Mouse (Mus musculus) cerebellum, adult (tissue): ENCODE results near the gene Apol8.
"Not testable (repeated sequence)": the region's sequence is repeated elsewhere in the genome, so short reads cannot be mapped to it uniquely, and the experiment has no call there.

Source experiments
- ATAC-seq: cut with Nextera tagmentation; 2 replicates; pipeline ENCODE4 v1.9.2; 2017; ENCODE audit warnings: mild to moderate bottlenecking, moderate library complexity, mixed read lengths; ENCODE audit not compliant: insufficient number of reproducible peaks, low FRiP score, low TSS enrichment

Apol8 gene

DNA sequence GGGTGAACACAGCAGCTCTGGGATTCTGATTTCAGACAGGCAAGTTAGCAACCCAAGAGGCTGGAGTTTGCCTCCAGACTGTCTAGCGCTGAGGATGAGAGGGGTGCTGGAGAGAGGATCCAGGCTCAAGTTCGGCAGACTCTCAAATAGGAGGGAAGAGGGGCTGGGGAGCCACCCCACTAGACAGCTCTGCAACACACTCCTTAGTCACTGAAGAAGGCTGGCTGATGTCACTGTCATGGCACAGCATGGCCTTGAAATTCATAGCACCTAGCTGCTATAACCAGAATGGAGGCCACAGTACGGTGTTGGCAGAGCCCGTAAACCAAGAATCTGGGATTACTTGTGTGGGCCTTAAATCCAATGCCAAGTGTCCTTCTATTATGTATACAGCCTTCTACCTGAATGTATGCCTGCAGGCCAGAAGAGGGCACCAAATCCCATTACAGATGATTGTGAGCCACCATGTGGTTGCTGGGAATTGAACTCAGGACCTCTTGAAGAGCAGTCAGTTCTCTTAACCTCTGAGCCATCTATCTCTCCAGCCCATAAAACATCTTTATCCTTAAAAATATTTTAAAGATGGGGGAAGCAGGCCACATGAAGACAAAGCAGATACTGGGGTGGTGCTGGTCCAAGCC lies 903 bp upstream of the Apol8 start:
- ATAC-seq = no peak

DNA sequence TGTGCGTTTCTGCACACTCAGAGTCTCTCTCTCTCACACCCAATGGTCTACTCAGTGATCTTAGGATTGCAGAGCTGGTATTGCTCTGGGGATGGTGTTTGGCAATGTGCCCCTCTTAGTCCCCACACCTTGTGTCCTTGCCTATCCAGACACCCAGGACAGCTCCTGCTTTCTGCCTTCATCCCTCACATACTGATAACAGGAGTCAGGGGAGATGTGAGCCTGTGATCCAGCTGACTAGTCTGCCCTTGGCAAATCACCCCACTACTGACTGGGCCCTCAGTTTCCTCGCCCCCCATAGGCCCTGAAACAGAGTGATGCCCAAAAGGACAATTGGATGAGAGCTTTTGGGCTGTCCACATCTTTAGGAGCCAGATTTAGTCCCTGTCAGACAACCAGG lies 722 bp downstream of the Apol8 start:
- ATAC-seq = no peak

DNA sequence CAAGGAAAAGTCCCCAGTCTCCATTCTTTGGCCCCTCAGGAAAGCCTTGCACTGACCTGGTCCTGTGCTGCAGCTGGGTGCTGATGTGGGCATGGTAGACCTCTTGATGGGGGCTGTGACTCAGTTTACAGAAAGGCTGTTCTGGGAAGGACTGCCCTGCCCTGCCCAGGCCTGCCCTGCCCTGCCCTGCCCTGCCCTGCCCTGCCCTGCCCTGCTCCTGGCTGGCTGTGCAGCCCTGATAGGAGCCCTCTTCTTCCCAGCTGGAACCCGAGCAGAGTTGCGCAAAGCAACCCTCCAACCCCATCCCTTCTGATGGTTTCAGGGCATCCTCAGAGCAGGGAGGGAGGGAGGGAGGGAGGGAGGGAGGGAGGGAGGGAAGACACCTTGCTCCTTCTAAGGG lies 1.7 kb downstream of the Apol8 start:
- no peak for ATAC-seq

DNA sequence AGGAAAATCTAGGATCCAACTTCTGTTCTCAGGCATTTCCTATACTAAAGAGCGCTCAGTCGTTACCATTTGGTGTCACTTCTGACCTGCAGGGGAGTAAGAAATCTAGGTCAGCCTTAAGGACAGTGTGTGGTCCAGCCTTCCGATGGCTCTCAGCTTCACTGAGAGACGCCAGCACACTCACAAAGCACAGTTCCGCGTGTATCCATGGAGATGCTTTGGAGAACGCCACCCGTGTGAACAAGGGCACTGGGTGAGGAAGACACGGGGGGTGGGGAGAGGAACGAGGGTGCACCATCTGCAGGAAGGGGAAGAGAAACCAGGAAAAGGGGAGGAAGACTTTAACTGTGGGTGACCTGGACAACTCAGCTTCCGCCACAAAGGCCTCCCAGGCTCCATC lies 4.4 kb downstream of the Apol8 start:
- no peak for ATAC-seq

DNA sequence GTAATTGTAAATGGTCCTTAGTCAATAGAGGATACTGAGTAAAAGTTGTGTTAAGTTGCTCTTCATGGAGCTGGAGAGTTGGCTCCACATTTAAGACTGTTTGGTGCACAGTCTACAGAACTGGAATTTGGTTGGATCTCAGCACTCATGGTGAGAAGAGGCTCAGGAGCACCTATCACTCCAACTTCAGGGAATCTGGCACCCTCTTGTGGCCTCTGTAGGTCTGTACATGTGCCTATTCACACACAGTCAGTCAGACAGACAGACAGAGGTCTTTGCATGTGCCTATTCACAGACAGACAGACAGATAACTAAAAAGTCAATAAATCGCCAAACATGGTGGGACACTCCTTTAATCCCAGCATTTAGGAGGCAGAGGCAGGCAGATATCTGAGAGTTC lies 6.3 kb downstream of the Apol8 start:
- no peak for ATAC-seq

DNA sequence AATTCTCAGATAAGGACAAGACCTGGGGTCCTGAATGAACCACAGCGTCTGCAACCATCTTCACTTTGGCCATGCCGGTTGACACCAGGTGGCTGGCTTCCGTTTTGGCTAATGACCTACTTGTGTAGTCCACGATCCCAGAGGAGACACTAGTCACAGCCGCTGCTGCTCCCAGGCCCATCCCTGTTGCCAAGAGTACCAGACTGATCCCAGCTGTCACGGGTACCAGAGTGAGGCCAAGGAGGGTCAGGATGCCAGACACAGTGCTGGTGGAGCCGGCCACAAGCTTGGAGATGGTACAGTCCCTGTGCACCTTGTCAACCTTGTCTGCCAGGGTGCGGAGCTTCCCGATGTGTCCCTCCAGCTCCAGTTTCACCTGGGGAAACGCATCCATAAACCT lies 7.1 kb downstream of the Apol8 start:
- ATAC-seq = peak; percentile 89

DNA sequence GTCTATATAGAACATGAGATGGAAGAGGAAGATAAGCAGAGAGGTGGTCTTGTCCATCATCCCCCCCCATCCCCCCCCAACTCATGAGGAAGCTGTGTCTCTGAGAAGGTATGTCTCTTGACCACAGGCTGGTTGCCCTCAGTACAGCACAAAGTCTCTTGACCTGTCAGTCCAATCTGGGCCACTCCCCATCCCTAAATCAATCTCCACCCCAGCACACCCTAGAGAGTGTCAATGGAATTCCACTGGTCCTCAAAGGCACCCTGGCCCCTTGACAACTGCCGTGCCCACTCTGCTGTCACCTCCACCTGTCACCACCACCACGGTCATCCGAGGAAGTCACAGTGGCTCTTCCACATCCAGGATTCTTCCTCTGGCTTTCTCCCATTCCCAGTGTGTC lies 8.4 kb downstream of the Apol8 start:
- ATAC-seq = no peak

DNA sequence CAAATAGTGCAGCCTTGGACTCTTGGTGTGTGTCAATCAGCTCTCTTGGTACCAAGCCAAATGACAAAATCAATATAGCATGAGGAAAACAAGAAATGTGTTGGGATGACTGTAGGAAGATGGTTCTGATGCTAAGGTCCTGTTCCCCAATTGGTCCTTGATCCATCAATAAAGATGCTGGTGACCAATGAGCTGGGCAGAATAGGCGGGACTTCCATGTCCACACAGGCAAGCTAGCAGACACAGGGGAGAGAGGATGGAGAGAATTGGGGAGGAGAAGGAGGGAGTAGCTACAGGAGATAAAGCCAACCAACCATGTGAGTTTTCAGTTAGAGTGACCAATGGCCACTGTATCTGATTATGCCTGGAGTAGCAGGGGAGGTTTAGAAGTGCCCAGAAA lies 10.5 kb downstream of the Apol8 start:
- no peak for ATAC-seq

DNA sequence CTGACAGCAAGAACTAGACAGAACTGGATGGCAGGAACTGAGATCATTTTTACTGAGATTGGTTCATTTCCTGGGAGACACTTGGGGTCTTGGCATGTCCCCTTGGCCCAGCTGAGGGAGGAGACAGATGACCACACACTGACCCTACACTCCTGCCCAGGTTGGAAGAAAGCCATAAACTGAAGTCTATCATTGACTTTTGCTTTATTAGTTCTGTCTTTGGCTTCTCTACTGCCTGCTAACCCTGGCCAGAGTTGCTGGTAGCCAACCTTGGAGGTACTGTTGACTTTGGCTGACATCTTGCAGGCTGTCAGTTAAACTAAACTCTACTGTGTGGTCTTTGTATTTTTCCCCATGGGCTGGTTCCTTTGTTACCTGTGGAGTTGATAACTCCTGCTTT lies 11.7 kb downstream of the Apol8 start:
- no peak for ATAC-seq

DNA sequence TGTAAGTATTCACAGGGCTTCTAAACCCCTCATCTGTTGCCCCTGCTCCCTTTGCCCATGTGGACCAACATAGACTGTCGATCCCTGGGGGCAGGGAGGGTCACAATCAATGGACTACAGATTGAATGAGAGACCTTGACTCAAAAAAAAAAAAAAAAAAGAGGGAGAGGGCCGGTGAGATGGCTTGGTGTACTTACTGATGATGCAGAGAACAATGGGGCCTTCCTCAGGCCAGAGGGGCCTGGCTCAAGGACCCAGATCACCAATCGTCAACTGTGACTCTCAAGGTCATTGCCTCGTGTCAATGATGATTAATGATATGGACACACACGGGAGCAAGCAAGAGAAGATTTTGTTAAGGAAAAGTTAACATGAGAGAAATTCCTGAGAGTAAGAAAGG lies 12.2 kb downstream of the Apol8 start:
- no peak for ATAC-seq

DNA sequence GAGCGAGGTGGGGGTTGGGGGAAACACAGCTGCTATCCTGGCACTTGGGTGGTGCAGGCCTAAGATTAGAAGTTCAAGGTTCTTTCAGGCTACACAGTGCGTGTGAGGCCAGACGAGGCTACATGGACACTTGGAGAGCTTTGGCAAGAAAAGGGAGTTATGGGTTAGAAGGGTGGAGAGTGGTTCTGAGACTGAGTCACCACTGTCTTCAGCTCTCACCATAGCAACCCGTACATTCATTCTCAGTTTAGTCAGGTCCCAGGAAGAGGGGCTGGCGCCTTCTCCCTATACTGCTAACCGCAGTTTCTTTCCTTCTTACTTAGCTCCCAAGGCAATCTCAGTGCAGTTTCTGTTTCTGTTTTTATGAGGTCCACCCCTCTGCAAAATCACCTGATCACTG lies 15.2 kb downstream of the Apol8 start:
- not testable (repeated sequence) for ATAC-seq

DNA sequence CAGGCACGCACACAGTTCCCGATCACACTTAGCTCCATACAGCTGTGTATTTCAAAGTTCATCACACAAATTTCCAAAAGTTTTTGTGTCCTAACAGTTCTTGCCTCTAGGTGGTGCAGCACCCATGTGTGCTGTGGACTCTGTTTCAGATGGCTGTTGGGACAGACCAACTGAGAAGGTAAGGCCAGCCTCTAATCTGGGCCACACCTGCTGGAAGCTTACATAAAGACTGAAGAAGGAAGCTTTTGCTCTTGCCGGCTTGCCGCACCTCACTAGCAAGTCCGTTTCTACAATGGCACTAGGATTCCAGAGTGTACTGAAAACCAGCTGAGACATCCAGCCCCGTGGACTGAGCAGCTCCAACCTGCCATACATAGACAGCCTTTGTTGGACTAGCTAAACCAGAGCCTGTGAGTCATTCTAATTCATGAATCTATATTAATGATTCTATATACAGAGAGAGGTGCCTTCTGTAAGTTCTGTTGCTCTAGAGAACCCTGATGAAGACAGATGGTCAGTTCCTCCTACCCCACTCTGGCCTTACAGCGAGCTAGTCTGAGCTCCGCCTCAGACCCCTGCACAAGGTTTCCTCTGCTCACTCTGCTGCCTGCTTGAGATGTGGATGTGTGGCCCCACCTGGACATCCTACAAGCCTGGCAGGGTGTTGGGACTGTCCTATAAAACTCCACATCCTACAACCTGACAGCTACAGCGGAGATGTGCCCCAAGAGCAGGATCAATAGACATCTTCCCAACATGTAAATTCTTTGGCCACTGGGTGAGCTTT lies 16.1 kb downstream of the Apol8 start:
- no peak for ATAC-seq

DNA sequence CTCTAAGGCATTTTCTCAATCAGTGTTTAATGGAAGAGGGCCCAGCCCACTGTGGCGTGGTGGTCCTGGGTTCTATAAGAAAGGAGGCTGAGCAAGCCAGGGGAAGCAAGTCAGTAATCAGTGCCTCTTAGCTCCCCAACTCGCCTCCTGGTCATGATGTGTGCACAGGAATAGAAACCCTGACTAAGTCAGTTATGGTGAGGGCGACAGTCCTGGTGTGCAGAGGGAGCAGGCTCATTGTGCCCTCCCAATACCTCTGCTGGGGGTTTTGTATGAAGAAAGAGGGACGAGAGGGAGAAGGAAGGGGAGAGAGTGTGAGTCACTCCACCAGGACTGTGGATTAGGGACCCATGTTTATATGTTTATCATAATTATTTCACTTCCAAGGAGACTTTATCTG lies 22.9 kb downstream of the Apol8 start:
- ATAC-seq = not testable (repeated sequence)

DNA sequence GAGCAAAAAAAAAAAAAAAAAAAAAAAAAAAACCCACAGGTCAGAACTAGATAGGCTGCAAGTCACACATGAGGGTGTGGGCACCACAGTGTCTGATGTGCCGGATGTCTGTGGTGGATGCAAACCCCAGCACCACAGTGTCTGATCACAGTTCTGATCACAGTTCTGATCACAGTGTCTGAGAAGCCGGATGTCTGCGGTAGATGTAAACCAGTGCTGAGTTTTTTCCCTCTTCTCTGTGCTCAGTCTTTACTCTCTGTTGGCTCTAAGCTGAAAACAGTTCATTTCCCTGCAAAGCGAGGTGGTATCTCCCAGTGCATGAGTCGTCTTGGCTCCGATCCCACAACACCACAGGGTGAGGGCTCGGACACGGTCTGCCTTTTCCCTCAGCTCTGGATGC lies 23.4 kb downstream of the Apol8 start:
- ATAC-seq = not testable (repeated sequence)

DNA sequence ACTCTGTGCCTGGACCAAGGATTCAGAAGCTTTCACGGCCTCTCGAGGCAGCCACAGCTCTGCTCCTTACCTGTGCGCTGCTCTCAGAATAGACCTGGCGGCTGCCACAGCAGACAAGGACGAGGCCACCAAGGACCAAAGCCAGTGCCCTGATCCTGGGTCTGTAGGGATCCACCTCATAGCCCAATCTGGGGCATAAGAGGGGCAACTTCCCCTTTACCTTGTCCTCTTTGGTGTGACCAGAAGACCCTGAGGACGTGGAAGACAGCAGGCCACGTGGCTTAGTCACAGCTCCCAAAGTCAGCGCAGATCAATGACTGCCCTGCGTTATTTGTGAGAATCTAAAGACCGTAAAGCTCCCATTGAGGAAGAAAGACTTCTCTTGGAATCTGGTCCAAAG lies 24.0 kb downstream of the Apol8 start:
- ATAC-seq = not testable (repeated sequence)

DNA sequence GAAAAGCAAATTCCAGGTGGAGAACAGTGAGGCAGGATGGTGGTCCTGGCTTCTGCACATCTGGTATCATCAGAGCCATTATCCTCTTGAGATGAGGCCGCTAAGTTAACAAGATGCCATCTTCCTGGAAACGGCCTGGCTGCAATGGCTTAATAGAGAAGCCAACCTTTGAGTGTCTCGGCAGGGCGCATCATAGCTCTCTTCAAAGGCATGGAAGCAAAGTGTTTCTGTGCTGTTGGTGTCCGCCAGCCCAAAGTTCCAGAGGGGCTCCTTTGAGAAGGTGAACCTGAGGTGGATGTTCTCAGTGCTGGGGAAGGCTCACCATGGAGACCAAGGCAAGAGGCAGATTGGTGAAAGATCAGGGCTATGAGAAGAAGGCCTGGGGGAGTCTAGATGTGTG lies 25.2 kb downstream of the Apol8 start:
- no peak for ATAC-seq

DNA sequence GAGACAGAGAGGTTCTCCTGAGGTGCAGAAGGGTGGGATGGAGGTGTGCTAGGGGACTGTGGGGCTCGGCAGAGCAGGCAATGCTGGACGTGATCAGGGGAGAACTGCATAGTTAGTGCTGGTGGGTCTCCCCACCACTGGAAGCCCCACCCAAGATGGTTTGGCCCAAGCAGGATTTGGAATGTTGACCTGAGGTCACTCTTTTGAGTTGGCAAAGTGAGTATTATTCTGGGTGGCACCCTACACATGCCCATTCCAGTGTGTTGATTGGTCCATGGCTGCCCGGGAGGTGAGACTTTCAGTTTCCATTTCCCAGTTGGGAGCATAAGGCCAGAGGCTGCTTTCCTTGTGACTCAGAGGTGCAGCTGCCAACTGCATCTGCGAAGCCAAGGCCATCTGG lies 28.1 kb downstream of the Apol8 start, which contains the start of gene Apol9b:
Gene Apol9b, plus strand, starts transcription at position 301 of the 400 bp plus-strand sequence.
- ATAC-seq = not testable (repeated sequence)

DNA sequence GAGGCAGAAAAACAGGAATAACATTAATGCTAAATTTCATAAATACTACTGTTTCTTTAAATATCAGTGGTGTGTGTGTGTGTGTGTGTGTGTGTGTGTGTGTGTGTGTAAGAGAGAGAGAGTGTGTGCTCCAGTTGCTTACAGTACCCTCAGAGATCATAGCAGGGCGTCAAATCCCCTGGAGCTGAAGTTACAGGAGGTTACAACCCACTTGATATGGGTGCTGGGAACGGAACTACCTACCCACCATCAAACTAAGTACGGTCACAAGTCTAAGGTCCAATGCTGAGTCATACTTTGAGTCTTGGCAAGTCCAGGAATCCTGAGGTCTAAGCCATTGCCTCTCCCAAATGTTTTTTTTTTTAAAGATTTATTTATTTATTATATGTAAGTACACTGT lies 29.1 kb downstream of the Apol8 start:
- not testable (repeated sequence) for ATAC-seq

DNA sequence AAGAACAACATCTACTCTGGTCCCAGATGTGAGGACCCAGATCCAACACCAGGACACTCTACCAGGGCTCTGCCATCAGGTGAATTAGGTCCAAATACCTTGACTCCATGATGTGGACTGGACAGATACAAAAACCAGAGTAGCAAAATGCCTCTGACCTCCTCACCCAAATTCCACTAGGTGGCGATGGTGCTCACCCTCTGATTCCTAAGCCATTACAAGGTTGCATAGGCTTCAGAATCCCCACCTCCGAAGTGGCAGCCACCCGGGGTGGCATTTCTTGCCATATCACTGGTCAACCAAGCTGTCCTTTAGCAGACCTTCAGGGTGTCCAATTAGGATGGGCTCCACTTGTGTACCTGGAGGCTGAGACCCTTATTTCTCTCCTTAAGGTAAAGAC lies 29.7 kb downstream of the Apol8 start:
- ATAC-seq = peak; percentile 38; the same call in 1 of the 2 replicates

DNA sequence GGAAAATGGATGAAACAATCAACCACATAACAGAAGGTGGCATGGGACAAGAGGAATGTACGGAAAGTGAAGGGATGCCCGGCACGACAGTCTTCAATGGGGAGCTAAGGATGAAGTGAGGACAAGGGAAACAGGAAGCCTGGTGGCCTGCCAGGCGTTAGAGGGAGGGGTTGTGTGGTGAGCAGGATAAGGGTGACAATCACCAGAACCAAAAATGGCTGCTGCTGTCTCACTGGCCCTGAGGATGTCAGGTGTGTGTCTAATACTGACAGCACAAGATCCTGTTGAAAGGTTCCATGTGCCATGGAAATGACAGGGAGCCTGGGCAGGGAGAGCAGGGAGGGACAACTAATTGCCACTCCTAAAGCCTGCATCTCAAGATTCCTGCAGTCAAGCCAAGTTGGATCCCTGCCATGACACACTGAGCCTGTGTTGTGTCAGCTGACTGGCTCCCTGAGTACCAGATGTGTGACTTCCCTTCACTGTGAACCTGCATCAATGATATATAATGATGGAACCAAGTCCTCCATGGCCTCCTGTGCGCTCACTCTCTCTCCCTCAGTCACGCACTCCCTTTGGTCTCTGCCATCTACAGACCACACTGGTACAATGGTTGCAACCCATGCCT lies 31.3 kb downstream of the Apol8 start:
- ATAC-seq = not testable (repeated sequence)

DNA sequence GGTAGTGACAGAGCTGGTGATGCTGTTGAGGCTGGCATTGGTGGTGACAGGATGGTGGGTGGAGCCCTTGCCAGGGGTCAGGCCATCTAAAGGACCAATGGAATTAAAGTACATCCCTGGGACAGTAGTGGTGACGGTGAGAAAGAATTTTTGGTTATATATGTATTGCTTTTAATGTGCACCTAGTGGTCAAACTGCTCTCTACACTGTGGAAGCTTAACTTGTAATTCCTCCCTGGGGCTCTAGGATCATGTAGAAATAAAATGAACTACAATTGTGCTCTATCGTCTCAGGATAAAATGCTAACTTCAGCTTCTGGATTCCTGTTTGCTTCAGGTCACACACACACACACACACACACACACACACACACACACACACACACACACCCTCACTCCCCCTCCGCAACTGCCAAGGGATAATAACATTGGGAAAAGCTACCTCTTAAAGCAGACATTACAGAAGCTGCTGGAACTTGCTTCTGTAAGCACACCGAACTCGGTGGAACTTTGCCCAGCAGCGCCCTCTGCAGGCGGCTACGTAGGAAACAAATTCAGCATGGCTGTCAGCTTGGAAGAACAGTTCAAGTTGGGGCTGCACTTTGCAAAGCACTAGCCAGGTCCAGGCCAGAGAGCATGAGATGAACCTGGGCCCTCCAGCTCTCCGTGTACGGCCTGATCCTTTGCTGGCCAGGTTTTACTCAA lies 32.4 kb downstream of the Apol8 start:
- not testable (repeated sequence) for ATAC-seq
